Mouse (Mus musculus): ENCODE measurements around the gene Srl.

DNA sequence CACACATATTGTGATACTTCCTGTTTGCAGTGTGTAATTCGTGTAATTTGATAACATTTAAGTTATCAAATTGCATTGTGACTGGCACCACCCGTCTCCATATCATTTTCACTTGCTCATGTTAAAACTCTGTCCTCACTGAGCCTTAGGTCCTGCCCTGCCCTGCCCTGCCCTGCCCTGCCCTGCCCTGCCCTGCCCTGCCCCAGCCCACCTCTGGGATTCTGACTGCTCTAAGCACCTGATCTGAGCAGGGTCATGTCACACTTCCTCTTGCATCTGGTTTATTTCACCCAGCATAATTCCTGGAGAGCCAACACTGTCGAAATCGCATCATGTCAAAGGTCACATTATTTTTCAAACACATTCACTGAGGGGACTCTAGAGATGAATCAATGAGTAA is 95.2 kb downstream of the Srl start:
- TF ChIP-seq CTCF (conservative IDR thresholded peaks at IDR 0.05; ENCODE audit: insufficient read depth, insufficient read length, low read depth, low read length) (no peak), POLR2A (IDR thresholded peaks at IDR 0.05; ENCODE audit: low read depth, low read length) (no peak)
